Mouse (Mus musculus): ENCODE data around the gene Saa4. TPM values are rescaled to one million over a fixed set of nuclear protein-coding genes. Genes with fewer than 3 reads are reported as not detected.

The Saa4 gene
- not detected for polyA plus RNA-seq (2014; fragmentation: Illumina TruSeq; extraction: RNeasy Lipid Tissue Mini Kit (QIAGEN cat#74804); ENCODE audit: low replicate concordance)

GRCm38 (mm10) chr7:46732458-46732857, at the start of gene Saa4:
TSS of gene Saa4 (minus strand) at chr7:46732603.

GRCm38 (mm10) chr7:46751490-46751889, 19.1 kb upstream of the Saa4 start, which contains the start of gene Saa2:
TSS of gene Saa2 (plus strand) at chr7:46751790.

GRCm38 (mm10) chr7:46742880-46743279, 10.5 kb upstream of the Saa4 start, which contains the start of gene Saa1:
TSS of gene Saa1 (minus strand) at chr7:46742980.

GRCm38 (mm10) chr7:46715600-46715999, 16.8 kb downstream of the Saa4 start, which contains the start of gene Saa3:
TSS of gene Saa3 (minus strand) at chr7:46715700.

GRCm38 (mm10) chr7:46710390-46710844, 22.0 kb downstream of the Saa4 start, which contains the start of gene Saal1:
TSS of gene Saal1 (minus strand) at chr7:46710680.

Other genes starting within 250 kb of the Saa4 start
- gene Sergef, start 92.8 kb downstream of the Saa4 start, polyA plus RNA-seq (2014; fragmentation: Illumina TruSeq; extraction: RNeasy Lipid Tissue Mini Kit (QIAGEN cat#74804); ENCODE audit: low replicate concordance), result not detected
- 26.2 TPM for gene Tph1, start 60.1 kb downstream of the Saa4 start, polyA plus RNA-seq (2014; fragmentation: Illumina TruSeq; extraction: RNeasy Lipid Tissue Mini Kit (QIAGEN cat#74804); ENCODE audit: low replicate concordance)
- gene Saal1, start 21.9 kb downstream of the Saa4 start, polyA plus RNA-seq (2014; fragmentation: Illumina TruSeq; extraction: RNeasy Lipid Tissue Mini Kit (QIAGEN cat#74804); ENCODE audit: low replicate concordance), result 2.5 TPM
- not detected for gene Saa3, start 16.9 kb downstream of the Saa4 start, polyA plus RNA-seq (2014; fragmentation: Illumina TruSeq; extraction: RNeasy Lipid Tissue Mini Kit (QIAGEN cat#74804); ENCODE audit: low replicate concordance)
- not detected for gene Saa1, start 10.4 kb upstream of the Saa4 start, polyA plus RNA-seq (2014; fragmentation: Illumina TruSeq; extraction: RNeasy Lipid Tissue Mini Kit (QIAGEN cat#74804); ENCODE audit: low replicate concordance)
- gene Saa2, start 19.2 kb upstream of the Saa4 start, polyA plus RNA-seq (2014; fragmentation: Illumina TruSeq; extraction: RNeasy Lipid Tissue Mini Kit (QIAGEN cat#74804); ENCODE audit: low replicate concordance), result not detected
- gene Hps5, start 63.5 kb upstream of the Saa4 start, polyA plus RNA-seq (2014; fragmentation: Illumina TruSeq; extraction: RNeasy Lipid Tissue Mini Kit (QIAGEN cat#74804); ENCODE audit: low replicate concordance), result 56.1 TPM
- 95.5 TPM for gene Gtf2h1, start 63.5 kb upstream of the Saa4 start, polyA plus RNA-seq (2014; fragmentation: Illumina TruSeq; extraction: RNeasy Lipid Tissue Mini Kit (QIAGEN cat#74804); ENCODE audit: low replicate concordance)
- gene Ldha, start 108.9 kb upstream of the Saa4 start, polyA plus RNA-seq (2014; fragmentation: Illumina TruSeq; extraction: RNeasy Lipid Tissue Mini Kit (QIAGEN cat#74804); ENCODE audit: low replicate concordance), result 549 TPM
- 0.59 TPM for gene Ldhc, start 128.6 kb upstream of the Saa4 start, polyA plus RNA-seq (2014; fragmentation: Illumina TruSeq; extraction: RNeasy Lipid Tissue Mini Kit (QIAGEN cat#74804); ENCODE audit: low replicate concordance)
- 369 TPM for gene Tsg101, start 187.4 kb upstream of the Saa4 start, polyA plus RNA-seq (2014; fragmentation: Illumina TruSeq; extraction: RNeasy Lipid Tissue Mini Kit (QIAGEN cat#74804); ENCODE audit: low replicate concordance)
- 26.0 TPM for gene Uevld, start 225.9 kb upstream of the Saa4 start, polyA plus RNA-seq (2014; fragmentation: Illumina TruSeq; extraction: RNeasy Lipid Tissue Mini Kit (QIAGEN cat#74804); ENCODE audit: low replicate concordance)